Comparison of ENCODE assay signal across 19 mouse cellular contexts in the genomic region with DNA sequence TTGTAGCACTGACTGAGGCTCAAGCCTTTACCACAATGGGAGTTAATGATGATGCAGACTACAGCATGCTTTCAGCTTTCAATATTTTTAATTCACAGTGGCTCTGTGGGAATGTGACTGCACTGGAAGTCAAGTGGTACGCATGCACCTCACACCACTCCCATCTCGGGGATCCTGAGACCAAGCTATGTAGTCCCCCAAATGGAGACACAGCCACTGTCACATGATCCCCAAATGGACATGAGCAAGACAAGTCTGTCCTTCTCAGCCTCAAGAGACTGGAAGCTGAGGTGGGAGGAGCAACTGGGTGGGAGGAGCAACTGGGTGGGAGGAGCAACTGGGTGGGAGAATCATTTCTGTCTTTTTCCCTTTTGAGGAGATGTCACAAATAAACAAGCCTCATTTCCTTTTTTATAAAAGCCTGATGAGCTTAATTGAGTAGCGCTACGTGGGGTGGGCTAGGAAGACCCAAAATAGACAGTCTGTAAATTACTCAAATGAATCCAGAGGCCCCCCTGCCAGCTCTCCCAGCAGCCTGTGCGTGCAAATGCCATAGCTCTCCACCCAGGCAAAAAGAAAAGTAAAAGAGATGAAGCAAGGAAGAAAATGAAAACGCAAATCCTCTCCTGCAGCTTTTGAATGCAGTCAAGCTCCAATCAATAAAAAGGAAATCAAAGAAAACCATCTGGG. TPM values are rescaled to one million over a fixed set of nuclear protein-coding genes. Genes with fewer than 3 reads are reported as not detected.
DNase-seq lines count a peak whose midpoint lies in the region; ATAC-seq and TF ChIP-seq lines count a peak whose summit lies in the region.
"Had no signal": no experiment of that assay in that cellular context is flagged by ENCODE, and none has a peak within 500 bp of the region (broad histone marks: within the 10 kb centered on the region; RNA-seq: fewer than 3 reads in every experiment).

No protein-coding gene starts in this region.

- H3K27me3 ChIP-seq in hindbrain, embryonic 13.5 days: no peaks in the 10 kb centered on the region
- no peaks in the 10 kb centered on the region for H3K27me3 ChIP-seq in hindbrain, embryonic 11.5 days (ENCODE audit: control insufficient read depth, insufficient read depth, low read length)
- no peaks in the 10 kb centered on the region for H3K27me3 ChIP-seq in forebrain, embryonic 10.5 days (ENCODE audit: poor library complexity, severe bottlenecking)
- no peaks in the 10 kb centered on the region for H3K27me3 ChIP-seq in hindbrain, embryonic 15.5 days
- H3K27me3 ChIP-seq in midbrain, postnatal 0 days (ENCODE audit: insufficient read depth, low read length): no peaks in the 10 kb centered on the region
- no peaks in the 10 kb centered on the region for H3K27me3 ChIP-seq in heart, embryonic 11.5 days (ENCODE audit: control insufficient read depth, insufficient read depth, low read length)
- no peaks in the 10 kb centered on the region for H3K27me3 ChIP-seq in kidney, adult 2 months (replicated peaks; ENCODE audit: control insufficient read depth, insufficient read depth, low read length)
- H3K27me3 ChIP-seq: heart, embryonic 13.5 days; Patski had no signal

- H3K27ac ChIP-seq in hindbrain, embryonic 13.5 days: peak overlapping the region; percentile 40; the same call in 1 of the 2 replicates
- H3K27ac ChIP-seq in hindbrain, embryonic 11.5 days (ENCODE audit: low read depth, low read length): no peak overlapping the region
- peak overlapping the region; percentile 35; the same call in 1 of the 2 replicates for H3K27ac ChIP-seq in forebrain, embryonic 10.5 days
- peak overlapping the region; percentile 47 for H3K27ac ChIP-seq in hindbrain, embryonic 15.5 days (replicated peaks)
- H3K27ac ChIP-seq in midbrain, postnatal 0 days (ENCODE audit: low read depth, low read length): no peak overlapping the region
- no peak overlapping the region for H3K27ac ChIP-seq in heart, embryonic 11.5 days (ENCODE audit: low read depth, low read length)
- no peak overlapping the region for H3K27ac ChIP-seq in kidney, adult 2 months (ENCODE audit: insufficient read depth, low read depth, low read length)
- H3K27ac ChIP-seq: heart, embryonic 13.5 days; liver, embryonic 14.5 days had no signal

- no peak for ATAC-seq in hindbrain, embryonic 13.5 days (ENCODE audit: low FRiP score)
- ATAC-seq in hindbrain, embryonic 11.5 days (ENCODE audit: low FRiP score): no peak
- peak; percentile 68; the same call in 1 of the 2 replicates for ATAC-seq in hindbrain, embryonic 15.5 days (ENCODE audit: low FRiP score, low read depth)
- no peak for ATAC-seq in midbrain, postnatal 0 days (ENCODE audit: low FRiP score)
- ATAC-seq in heart, embryonic 11.5 days (replicated peaks; ENCODE audit: insufficient number of reproducible peaks, low FRiP score, low TSS enrichment): no peak
- ATAC-seq: lung, postnatal 0 days; Patski had no signal

- 47% methylated on average over 6 of the region's 6 CpGs for WGBS in hindbrain, embryonic 13.5 days
- 56% methylated on average over 6 of the region's 6 CpGs for WGBS in hindbrain, embryonic 11.5 days
- WGBS in forebrain, embryonic 10.5 days: 54% methylated on average over 6 of the region's 6 CpGs
- WGBS in hindbrain, embryonic 15.5 days: 49% methylated on average over 6 of the region's 6 CpGs
- 45% methylated on average over 6 of the region's 6 CpGs for WGBS in midbrain, postnatal 0 days
- 55% methylated on average over 6 of the region's 6 CpGs for WGBS in heart, embryonic 11.5 days (ENCODE audit: insufficient replicate concordance)
- WGBS in kidney, adult 2 months: 66% methylated on average over 6 of the region's 6 CpGs

- H3K4me3 ChIP-seq in hindbrain, embryonic 13.5 days: no peak overlapping the region
- H3K4me3 ChIP-seq in hindbrain, embryonic 11.5 days (ENCODE audit: low read depth, low read length): no peak overlapping the region
- H3K4me3 ChIP-seq in forebrain, embryonic 10.5 days: peak overlapping the region; percentile 18; the same call in 1 of the 2 replicates
- H3K4me3 ChIP-seq in hindbrain, embryonic 15.5 days: no peak overlapping the region
- no peak overlapping the region for H3K4me3 ChIP-seq in midbrain, postnatal 0 days (ENCODE audit: low read depth, low read length)
- H3K4me3 ChIP-seq in heart, embryonic 11.5 days (ENCODE audit: low read depth, low read length): no peak overlapping the region
- H3K4me3 ChIP-seq in kidney, adult 2 months (ENCODE audit: insufficient read depth, low read depth, low read length): no peak overlapping the region
- H3K4me3 ChIP-seq: heart, embryonic 13.5 days; megakaryocyte, embryonic 14.5 days had no signal

- H3K9ac ChIP-seq in hindbrain, embryonic 13.5 days: no peak overlapping the region
- H3K9ac ChIP-seq in hindbrain, embryonic 11.5 days (ENCODE audit: low read depth, low read length): no peak overlapping the region
- no peak overlapping the region for H3K9ac ChIP-seq in hindbrain, embryonic 15.5 days
- H3K9ac ChIP-seq in midbrain, postnatal 0 days (replicated peaks; ENCODE audit: low read length, poor library complexity, severe bottlenecking): no peak overlapping the region
- H3K9ac ChIP-seq in heart, embryonic 11.5 days (ENCODE audit: low read depth, low read length): no peak overlapping the region
- H3K9ac ChIP-seq: heart, embryonic 13.5 days; liver, embryonic 14.5 days had no signal

- no peak for TF ChIP-seq POLR2A in kidney, adult 2 months (IDR thresholded peaks at IDR 0.05; ENCODE audit: low read depth, low read length)

- H3K9me3 ChIP-seq in hindbrain, embryonic 13.5 days: no peaks in the 10 kb centered on the region
- no peaks in the 10 kb centered on the region for H3K9me3 ChIP-seq in hindbrain, embryonic 11.5 days (ENCODE audit: control insufficient read depth, low read length)
- no peaks in the 10 kb centered on the region for H3K9me3 ChIP-seq in forebrain, embryonic 10.5 days
- H3K9me3 ChIP-seq in hindbrain, embryonic 15.5 days: no peaks in the 10 kb centered on the region
- H3K9me3 ChIP-seq in midbrain, postnatal 0 days (ENCODE audit: low read length): no peaks in the 10 kb centered on the region
- no peaks in the 10 kb centered on the region for H3K9me3 ChIP-seq in heart, embryonic 11.5 days (replicated peaks; ENCODE audit: control insufficient read depth, low read length)
- H3K9me3 ChIP-seq: heart, embryonic 13.5 days had no signal

- H3K4me1 ChIP-seq in hindbrain, embryonic 13.5 days (replicated peaks): no peaks in the 10 kb centered on the region
- H3K4me1 ChIP-seq in hindbrain, embryonic 11.5 days (replicated peaks; ENCODE audit: control insufficient read depth, insufficient read depth, low read length): no peaks in the 10 kb centered on the region
- H3K4me1 ChIP-seq in forebrain, embryonic 10.5 days: peaks cover 14% of the 10 kb centered on the region
- H3K4me1 ChIP-seq in hindbrain, embryonic 15.5 days (replicated peaks): peaks cover 9% of the 10 kb centered on the region; the same call in 1 of the 2 replicates
- no peaks in the 10 kb centered on the region for H3K4me1 ChIP-seq in midbrain, postnatal 0 days (ENCODE audit: insufficient read depth, low read length)
- H3K4me1 ChIP-seq in heart, embryonic 11.5 days (ENCODE audit: control insufficient read depth, insufficient read depth, low read length): no peaks in the 10 kb centered on the region
- no peaks in the 10 kb centered on the region for H3K4me1 ChIP-seq in kidney, adult 2 months (ENCODE audit: control insufficient read depth, insufficient read depth, low read length)
- H3K4me1 ChIP-seq: heart, embryonic 13.5 days; megakaryocyte, embryonic 14.5 days had no signal

- H3K4me2 ChIP-seq in hindbrain, embryonic 13.5 days: 0 out of 2 replicates have a peak overlapping the region, but pooled peaks have one; percentile 8
- no peak overlapping the region for H3K4me2 ChIP-seq in hindbrain, embryonic 11.5 days (replicated peaks; ENCODE audit: low read depth, low read length)
- H3K4me2 ChIP-seq in hindbrain, embryonic 15.5 days: peak overlapping the region; percentile 19; the same call in 1 of the 2 replicates
- no peak overlapping the region for H3K4me2 ChIP-seq in midbrain, postnatal 0 days (ENCODE audit: low read depth, low read length, poor library complexity, severe bottlenecking)
- H3K4me2 ChIP-seq in heart, embryonic 11.5 days: no peak overlapping the region
- H3K4me2 ChIP-seq: heart, embryonic 13.5 days had no signal

- TF ChIP-seq CTCF in midbrain, postnatal 0 days (IDR thresholded peaks at IDR 0.05): no peak
- no peak for TF ChIP-seq CTCF in kidney, adult 2 months (conservative IDR thresholded peaks at IDR 0.05; ENCODE audit: insufficient read depth, insufficient read length, low read depth, low read length)

- no peaks in the 10 kb centered on the region for H3K36me3 ChIP-seq in hindbrain, embryonic 13.5 days
- H3K36me3 ChIP-seq in hindbrain, embryonic 11.5 days (ENCODE audit: control insufficient read depth, insufficient read depth, low read length): no peaks in the 10 kb centered on the region
- no peaks in the 10 kb centered on the region for H3K36me3 ChIP-seq in forebrain, embryonic 10.5 days (replicated peaks)
- H3K36me3 ChIP-seq in hindbrain, embryonic 15.5 days: no peaks in the 10 kb centered on the region
- H3K36me3 ChIP-seq in midbrain, postnatal 0 days (ENCODE audit: insufficient read depth, low read length): no peaks in the 10 kb centered on the region
- H3K36me3 ChIP-seq in heart, embryonic 11.5 days (ENCODE audit: control insufficient read depth, insufficient read depth, low read length): no peaks in the 10 kb centered on the region
- H3K36me3 ChIP-seq in kidney, adult 2 months (ENCODE audit: control insufficient read depth, insufficient read depth, low read length): no peaks in the 10 kb centered on the region
- H3K36me3 ChIP-seq: heart, embryonic 13.5 days had no signal

- no peak for DNase-seq in hindbrain, embryonic 11.5 days (ENCODE audit: low spot score)
- DNase-seq in forebrain, embryonic 10.5 days (ENCODE audit: extremely low spot score, low spot score): no peak
- DNase-seq in midbrain, postnatal 0 days (ENCODE audit: low spot score): peak; percentile 30
- no peak for DNase-seq in kidney, adult 2 months
- DNase-seq in cerebellum, adult 8-10 months: no peak
- DNase-seq: cerebellum, adult 11 months; gastrocnemius, postnatal 36 days; kidney, adult 8-10 months; kidney, postnatal 36 days; left cerebral cortex, postnatal 4 days had no signal

RNA-seq across cellular contexts. Expression of a gene that starts 28.4 kb away (rescaled TPM):
- 9.4 and 9.6 TPM in 2 replicates for polyA plus RNA-seq in hindbrain, embryonic 13.5 days (2015; fragmentation: Nextera tagmentation; extraction: Ambion mirVana)
- 3.1 and 4.1 TPM in 2 replicates for polyA plus RNA-seq in hindbrain, embryonic 11.5 days (2014; fragmentation: Nextera tagmentation; extraction: Ambion mirVana)
- polyA plus RNA-seq in forebrain, embryonic 10.5 days (2016; fragmentation: Nextera tagmentation; extraction: Ambion mirVana): 1.2 and 1.4 TPM in 2 replicates
- polyA plus RNA-seq in hindbrain, embryonic 15.5 days (2015; fragmentation: Nextera tagmentation; extraction: Ambion mirVana): 21.3 and 21.9 TPM in 2 replicates
- 47.4 and 61.3 TPM in 2 replicates for total RNA-seq in midbrain, postnatal 0 days (2014; rRNA removed)
- 31.6 and 34.9 TPM in 2 replicates for polyA plus RNA-seq in midbrain, postnatal 0 days (2015; fragmentation: Nextera tagmentation; extraction: Ambion mirVana)
- polyA plus RNA-seq in heart, embryonic 11.5 days (2014; fragmentation: Nextera tagmentation; extraction: Ambion mirVana): 0.39 and 1.0 TPM in 2 replicates
- polyA plus RNA-seq in kidney, adult 2 months (2012; rRNA removed): 10.6 and 11.9 TPM in 2 replicates
- total RNA-seq: hematopoietic stem cell, adult 5-6 weeks had no signal

Comparison
In these comparisons a context has a peak if more than half of its experiments do, and no peak if none do; other contexts are left out.
1. H3K27ac ChIP-seq: peak in hindbrain, embryonic 13.5 days (single experiment), forebrain, embryonic 10.5 days (single experiment) and hindbrain, embryonic 15.5 days (single experiment); none in hindbrain, embryonic 11.5 days (single experiment), midbrain, postnatal 0 days (single experiment), heart, embryonic 11.5 days (single experiment) and kidney, adult 2 months (single experiment).
2. H3K4me2 ChIP-seq: peak in hindbrain, embryonic 13.5 days (single experiment) and hindbrain, embryonic 15.5 days (single experiment); none in hindbrain, embryonic 11.5 days (single experiment), midbrain, postnatal 0 days (single experiment) and heart, embryonic 11.5 days (single experiment).